Mouse (Mus musculus) right cerebral cortex, postnatal 10 days (tissue): ENCODE results near the gene Slc13a3.
A peak's percentile ranks its signal among the peaks of the same experiment; 100 is the strongest.

Experiments
- DNase-seq, 2 experiments: peaks; one replicate each; pipeline ENCODE4 v3.0.0; 2021; ENCODE audit warnings: low spot score in 2 of 2

Gene Slc13a3

DNA sequence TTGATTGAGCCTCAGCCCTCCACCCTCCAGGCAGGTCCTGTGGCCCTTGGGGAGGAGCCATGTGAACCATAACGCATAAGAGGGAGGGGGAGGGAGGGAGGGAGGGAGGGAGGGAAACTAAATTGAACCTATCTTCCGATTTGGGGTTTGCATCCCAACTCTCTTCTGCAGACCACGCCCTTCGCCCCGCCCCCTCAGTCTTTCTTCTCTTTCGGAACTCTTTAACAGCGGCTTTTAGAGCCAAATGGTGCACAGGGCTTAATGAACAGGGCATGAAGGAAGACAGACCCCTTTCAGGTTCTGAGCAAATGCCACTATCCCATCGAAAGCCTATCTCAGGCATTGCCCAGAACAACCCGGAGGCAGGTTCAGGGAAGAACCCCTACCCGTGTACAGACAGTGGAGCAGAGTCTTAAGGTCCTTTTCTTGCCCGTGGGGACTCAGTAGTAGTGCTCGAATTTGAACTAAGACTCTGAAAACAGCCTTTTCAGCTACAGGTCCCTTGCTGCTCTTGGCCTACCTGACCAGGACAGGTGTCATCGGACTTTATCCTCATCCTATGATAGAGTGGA is 105.1 kb downstream of the Slc13a3 start:
- DNase-seq: peak in 1 of 2 experiments; percentile 32

- no peak for DNase-seq
Measured at GRCm38 (mm10) chr2:165367047-165367520, 105.9 kb downstream of the Slc13a3 start.

GRCm38 (mm10) chr2:165364334-165365091 is 108.5 kb downstream of the Slc13a3 start:
- peak in 1 of 2 experiments; percentile 78 for DNase-seq

DNA sequence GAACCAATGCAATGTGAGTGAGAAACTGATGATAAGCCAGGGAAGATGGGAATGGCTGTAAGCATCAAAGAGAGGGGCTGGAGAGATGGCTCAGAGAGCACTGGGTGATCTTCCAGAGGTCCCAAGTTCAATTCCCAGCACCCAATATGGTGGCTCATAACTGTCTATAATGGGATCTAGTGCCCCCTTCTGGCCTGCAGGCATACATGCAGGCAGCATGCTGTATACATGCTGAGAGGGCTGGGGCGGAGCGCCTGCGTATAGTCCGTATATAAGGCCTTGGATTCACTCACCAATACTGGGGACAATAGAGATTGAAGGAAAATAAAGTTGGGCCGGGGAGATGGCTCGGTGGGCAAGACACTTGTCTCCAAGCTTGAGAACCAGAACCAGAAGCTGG is 109.7 kb downstream of the Slc13a3 start:
- no peak for DNase-seq

GRCm38 (mm10) chr2:165360861-165361260 is 112.2 kb downstream of the Slc13a3 start:
- DNase-seq: peak in 1 of 2 experiments; percentile 69
